Mouse (Mus musculus) lung, adult 18-20 months (tissue): ENCODE results near the gene Gm10639.
A peak's percentile ranks its signal among the peaks of the same experiment; 100 is the strongest.
"Not testable (repeated sequence)": the region's sequence is repeated elsewhere in the genome, so short reads cannot be mapped to it uniquely, and the experiment has no call there.

Experiments
- DNase-seq, 2 experiments: peaks; one replicate each; pipeline ENCODE4 v3.0.0; 2022; ENCODE audit warnings: mixed read lengths in 2 of 2

Gene Gm10639

DNA sequence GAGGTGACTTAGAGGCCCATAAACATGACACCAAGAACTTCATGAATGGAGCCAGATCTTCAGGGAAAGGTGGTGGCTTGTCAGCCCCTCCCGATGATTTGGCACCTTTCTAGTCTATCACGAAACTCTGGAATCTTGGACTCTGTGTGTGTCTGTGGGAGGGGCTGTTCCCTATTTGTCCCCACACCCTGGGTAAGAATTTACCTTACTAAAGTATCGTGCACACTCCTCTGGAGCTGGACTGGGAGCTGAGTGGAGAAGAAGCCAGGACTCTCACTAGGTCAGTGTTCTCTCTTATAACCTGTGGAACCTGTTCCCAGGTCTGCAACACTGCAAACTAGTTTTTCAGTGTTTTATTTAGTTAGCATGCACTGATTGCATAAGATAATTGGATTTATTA is at the start of gene Gm10639:
Gm10639 (plus strand) TSS at position 201 of the 400 bp plus-strand sequence.
- peak in 1 of 2 experiments; percentile 24 for DNase-seq

- DNase-seq, result not testable (repeated sequence)
Observed at GRCm38 (mm10) chr9:78255683-78256470, 33.8 kb upstream of the Gm10639 start.

- peak; percentile 3 to 10 for DNase-seq
Observed at GRCm38 (mm10) chr9:78256914-78257313, 32.8 kb upstream of the Gm10639 start, which contains the start of gene Gm3776. TSS of gene Gm3776 (plus strand) at chr9:78257129.

DNA sequence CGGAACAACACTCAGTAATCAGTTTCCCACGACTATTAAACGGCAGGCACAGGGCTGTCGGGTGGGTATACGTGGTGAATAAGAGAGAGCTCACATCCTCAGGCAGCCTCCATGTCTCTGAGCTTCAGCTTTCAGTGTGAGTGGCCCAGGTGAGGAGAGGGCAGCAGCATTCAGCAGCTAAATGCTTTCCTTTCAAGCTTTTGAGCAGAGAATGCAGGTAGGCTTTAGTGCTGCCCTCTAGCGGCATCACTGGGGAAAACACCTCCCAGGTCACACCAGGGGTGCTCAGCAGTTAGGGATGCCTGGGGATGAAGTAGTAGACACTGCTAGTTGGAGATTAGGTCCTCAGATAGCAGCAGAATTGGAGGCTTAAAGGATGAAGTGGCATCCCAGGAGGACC is 30.0 kb upstream of the Gm10639 start:
- DNase-seq, result peak; percentile 59 to 68

DNA sequence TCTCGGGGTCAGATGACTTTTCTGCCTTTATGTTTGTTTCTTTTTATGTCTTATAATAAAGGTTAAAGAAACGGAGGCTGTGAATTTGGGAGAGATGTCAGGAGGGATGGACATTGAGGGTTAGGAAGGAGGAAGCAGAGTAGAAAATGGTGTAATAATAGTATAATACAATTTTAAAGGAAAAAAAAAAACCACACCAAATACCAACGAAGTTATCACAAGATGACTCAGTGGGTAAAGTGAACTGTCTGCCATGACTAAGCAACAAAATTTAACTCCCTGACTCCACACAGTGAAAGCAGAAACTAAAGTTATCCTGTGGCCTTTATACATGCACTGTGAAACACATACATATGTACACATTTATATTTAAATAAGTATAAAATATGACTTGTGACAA is 18.8 kb upstream of the Gm10639 start:
- not testable (repeated sequence) for DNase-seq

DNA sequence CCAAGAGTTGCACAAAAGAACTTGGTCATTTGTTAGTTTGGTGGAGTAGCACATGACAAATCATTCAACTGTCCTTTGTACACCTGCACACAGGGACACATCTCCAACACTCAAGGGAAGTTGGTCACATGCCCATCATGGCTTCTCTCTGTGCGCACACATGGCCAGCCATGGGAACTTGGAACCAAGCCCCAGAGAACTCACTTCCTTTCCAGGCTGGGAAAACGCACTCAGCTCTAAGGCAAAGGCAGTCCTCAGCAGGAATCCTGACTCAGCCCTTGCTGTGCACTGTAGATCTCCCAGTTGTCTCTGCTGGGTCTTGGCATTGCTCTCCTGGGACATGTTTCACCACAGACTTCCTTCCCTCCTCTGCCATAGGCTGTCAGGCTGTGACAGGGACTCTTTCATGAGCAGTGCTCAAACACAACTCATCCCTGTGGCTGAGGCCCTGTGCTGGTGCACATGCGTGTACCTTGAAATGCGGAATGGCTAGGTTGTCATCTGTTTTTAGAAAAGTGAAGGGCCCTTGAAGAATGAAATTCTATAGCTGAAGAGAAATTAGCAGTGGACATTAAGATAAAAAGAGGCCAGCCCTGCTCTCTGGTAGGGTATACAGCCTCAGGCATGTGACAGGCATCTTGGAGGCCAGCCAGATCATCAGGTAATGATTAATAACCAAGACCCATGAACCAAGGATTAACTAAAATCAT is 7.6 kb upstream of the Gm10639 start:
- not testable (repeated sequence) for DNase-seq

GRCm38 (mm10) chr9:78289063-78289462 is 660 bp upstream of the Gm10639 start:
- not testable (repeated sequence) for DNase-seq

DNA sequence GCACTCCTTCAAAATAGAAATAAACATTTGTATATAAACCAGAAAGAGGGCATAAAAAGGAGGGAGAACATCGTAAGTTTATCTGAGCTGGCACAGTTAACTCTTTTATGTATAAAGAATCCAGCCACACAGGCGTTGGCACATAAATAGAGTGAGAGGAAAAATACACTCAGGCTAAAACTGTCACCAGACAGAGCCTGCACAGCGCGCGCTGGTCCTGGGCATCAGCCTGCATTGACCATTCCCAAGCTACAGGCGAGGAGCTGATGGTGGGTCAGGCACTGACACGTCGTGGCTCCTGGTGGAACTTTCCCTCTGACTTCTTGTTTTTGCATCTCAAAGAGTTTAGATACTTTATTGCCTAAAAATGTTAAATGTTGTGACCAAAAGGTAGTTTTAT is 2.7 kb downstream of the Gm10639 start:
- not testable (repeated sequence) for DNase-seq

DNA sequence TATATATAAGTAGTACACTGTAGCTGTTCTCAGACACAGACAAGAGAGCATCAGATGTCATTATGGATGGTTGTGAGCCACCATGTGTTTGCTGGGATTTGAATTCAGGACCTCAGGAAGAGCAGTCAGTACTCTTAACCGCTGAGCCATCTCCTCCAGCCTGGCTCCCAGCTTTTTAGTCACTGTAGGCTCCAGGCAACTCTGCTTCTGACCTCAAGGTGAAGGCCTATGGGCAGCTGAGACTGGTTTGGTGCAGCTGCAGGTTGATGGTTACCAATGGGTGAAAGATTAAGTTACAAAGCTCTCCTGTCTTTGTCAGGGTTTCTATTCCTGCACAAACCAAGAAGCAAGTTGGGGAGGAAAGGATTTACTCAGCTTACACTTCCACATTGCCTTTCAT is 4.0 kb downstream of the Gm10639 start:
- not testable (repeated sequence) for DNase-seq

GRCm38 (mm10) chr9:78294781-78295180 is 5.1 kb downstream of the Gm10639 start:
- not testable (repeated sequence) for DNase-seq

DNA sequence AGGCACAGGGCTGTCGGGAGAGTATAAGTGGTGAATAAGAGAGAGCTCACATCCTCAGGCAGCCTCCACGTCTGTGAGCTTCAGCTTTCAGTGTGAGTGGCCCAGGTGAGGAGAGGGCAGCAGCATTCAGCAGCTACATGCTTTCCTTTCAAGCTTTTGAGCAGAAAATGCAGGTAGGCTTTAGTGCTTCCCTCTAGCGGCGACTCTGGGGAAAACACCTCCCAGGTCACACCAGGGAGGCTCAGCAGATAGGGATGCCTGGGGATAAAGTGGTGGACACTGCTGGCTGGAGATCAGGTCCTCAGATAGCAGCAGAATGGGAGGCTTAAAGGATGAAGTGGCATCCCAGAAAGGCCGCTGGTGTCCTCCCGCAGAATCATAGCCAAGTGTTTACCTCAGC is 6.4 kb downstream of the Gm10639 start:
- peak; percentile 6 to 20 for DNase-seq

GRCm38 (mm10) chr9:78298232-78298631 is 8.5 kb downstream of the Gm10639 start:
- DNase-seq, result no peak

DNA sequence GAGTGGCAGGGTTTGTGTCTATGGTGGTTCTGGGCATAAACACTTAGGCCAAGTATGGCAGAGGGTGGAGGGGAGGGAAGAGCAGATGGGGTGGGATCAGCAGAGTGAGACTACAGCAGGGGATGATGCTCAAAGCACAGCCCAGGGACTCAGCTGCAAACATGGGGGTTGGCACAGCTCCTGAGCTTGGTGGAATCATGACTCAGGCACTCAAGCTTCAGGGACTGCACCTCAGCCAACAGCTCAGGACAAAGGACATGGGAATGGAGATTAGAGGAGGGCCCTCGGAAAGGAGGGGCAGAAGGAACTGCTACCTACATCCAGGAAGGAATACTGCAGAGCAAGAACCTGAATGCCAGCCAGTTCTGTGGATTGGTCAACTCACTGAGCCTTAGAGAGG is 9.4 kb downstream of the Gm10639 start:
- peak; percentile 3 to 9 for DNase-seq

GRCm38 (mm10) chr9:78308122-78308521 is 18.4 kb downstream of the Gm10639 start:
- DNase-seq, result not testable (repeated sequence)

DNA sequence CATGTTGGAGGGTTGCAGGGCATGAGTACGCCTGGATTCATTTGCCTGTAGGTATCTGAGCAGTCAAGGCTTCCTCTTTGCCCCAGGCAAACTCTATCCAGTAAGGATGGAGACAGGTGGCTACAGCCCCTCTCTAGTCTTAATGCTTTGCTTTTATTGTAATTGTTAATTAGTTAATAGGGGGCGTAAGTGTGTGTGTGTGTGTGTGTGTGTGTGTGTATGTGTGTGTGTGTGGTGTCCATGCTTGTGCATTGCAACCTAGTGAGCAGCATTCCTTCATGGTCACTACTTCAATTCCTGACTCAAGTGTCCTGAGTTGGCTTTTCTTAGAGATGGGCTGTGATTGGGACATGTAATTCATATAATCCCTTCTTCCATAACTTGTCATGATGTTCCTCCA is 25.0 kb downstream of the Gm10639 start, which contains the start of gene Omt2a:
Omt2a (minus strand) TSS at position 101 of the 400 bp plus-strand sequence.
- DNase-seq, result no peak

- no peak for DNase-seq
Observed at GRCm38 (mm10) chr9:78319499-78319898, 29.8 kb downstream of the Gm10639 start.

GRCm38 (mm10) chr9:78327289-78327688 is 37.6 kb downstream of the Gm10639 start, which contains the start of gene Omt2b:
TSS of gene Omt2b (plus strand) at chr9:78327589.
- DNase-seq, result not testable (repeated sequence)

GRCm38 (mm10) chr9:78337050-78337449 is 47.3 kb downstream of the Gm10639 start:
- not testable (repeated sequence) for DNase-seq

DNA sequence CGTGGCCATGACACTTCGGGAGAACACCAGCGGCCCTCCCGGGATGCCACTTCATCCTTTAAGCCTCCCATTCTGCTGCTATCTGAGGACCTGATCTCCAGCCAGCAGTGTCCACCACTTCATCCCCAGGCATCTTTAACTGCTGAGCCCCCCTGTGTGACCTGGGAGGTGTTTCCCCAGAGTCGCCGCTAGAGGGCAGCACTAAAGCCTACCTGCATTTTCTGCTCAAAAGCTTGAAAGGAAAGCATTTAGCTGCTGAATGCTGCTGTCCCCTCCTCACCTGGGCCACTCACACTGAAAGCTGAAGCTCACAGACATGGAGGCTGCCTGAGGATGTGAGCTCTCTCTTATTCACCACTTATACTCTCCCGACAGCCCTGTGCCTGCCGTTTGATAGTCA is 50.6 kb downstream of the Gm10639 start:
- peak; percentile 6 to 16 for DNase-seq

GRCm38 (mm10) chr9:78342494-78342893 is 52.8 kb downstream of the Gm10639 start:
- DNase-seq, result not testable (repeated sequence)

GRCm38 (mm10) chr9:78343055-78343454 is 53.3 kb downstream of the Gm10639 start:
- DNase-seq, result not testable (repeated sequence)

- DNase-seq, result not testable (repeated sequence)
Observed at GRCm38 (mm10) chr9:78345235-78345634, 55.5 kb downstream of the Gm10639 start.

- DNase-seq, result peak in 1 of 2 experiments; percentile 46
Observed at GRCm38 (mm10) chr9:78347004-78347403, 57.3 kb downstream of the Gm10639 start.
